Mouse (Mus musculus) right cerebral cortex, postnatal 36 days (tissue): ENCODE measurements at regions not wholly inside any gene's neighbourhood (a gene's known extent, or its start where the extent isn't known, plus 50 kb on each side); places are given as distances from the start of the nearest gene placed in this dataset.

ENCODE experiments used
- DNase-seq, 2 experiments: peaks; one replicate each; pipeline ENCODE4 v3.0.0; 2022; ENCODE audit warnings: low spot score in 2 of 2, mixed read lengths in 1 of 2

- DNase-seq = no peak
Observed at GRCm38 (mm10) chr12:69101965-69102364, 57.0 kb downstream of the Rps29 start.

DNA sequence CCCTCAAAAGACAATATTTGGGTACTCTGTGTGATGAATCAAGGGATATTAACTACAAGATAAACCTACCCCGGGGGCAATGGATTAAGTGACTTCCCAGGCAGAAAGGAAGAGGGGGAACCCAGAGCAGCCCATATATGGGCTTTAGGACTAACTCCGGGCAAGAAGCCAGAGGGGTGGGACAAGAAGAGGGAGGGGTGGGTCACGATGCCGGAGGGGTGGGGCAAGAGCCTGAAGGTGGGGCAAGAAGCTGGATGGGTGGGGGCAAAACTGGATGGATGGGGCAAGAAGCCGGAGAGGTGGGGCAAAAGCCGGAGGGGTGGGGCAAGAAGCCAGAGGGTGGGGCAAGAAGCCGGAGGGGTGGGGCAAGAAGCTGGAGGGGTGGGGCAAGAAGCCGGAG, 64.1 kb downstream of the Rps29 start:
- DNase-seq = no peak

GRCm38 (mm10) chr12:69093073-69093797, 65.8 kb downstream of the Rps29 start:
- no peak for DNase-seq

- peak in 1 of 2 experiments; percentile 8 for DNase-seq
Observed at GRCm38 (mm10) chr12:69087928-69088609, 70.9 kb downstream of the Rps29 start.

DNA sequence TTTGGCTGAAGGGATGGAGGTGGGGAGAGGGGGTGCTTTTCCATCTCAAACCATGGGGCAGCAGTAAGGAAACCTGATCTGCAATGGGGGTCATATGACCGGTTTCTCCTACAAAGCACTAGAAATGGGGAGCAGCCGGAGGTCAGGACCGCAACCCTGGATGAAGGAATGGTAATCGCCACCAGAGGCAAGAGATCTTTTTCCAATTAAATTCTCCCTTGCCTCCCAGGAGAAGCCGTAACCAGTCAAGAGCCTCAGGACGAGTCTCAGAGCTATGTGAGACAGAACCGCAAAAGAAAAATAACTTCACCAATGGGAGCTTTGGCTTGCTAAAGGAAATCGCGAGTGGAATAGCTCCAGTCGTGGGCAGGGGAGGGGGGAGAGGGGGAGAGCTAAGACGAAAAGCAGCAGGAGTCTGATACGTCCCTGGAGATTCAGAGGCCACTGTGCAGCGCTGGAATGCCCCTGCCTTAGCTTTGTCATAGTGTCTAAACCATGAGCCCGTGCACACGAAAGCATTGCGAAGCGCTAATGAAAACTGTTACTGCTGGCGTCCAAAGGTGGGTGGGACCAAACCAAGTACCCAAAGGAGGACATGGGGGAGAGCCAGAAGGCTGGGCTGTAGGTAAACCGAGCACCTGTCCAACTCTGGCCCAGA, 73.3 kb downstream of the Rps29 start:
- DNase-seq = no peak

GRCm38 (mm10) chr12:69084656-69085055, 74.3 kb downstream of the Rps29 start:
- DNase-seq = no peak

GRCm38 (mm10) chr12:69082051-69082450, 76.9 kb downstream of the Rps29 start:
- no peak for DNase-seq

GRCm38 (mm10) chr12:69039553-69039952, 119.4 kb downstream of the Rps29 start:
- no peak for DNase-seq

GRCm38 (mm10) chr12:69023594-69023993, 135.4 kb downstream of the Rps29 start:
- no peak for DNase-seq

DNA sequence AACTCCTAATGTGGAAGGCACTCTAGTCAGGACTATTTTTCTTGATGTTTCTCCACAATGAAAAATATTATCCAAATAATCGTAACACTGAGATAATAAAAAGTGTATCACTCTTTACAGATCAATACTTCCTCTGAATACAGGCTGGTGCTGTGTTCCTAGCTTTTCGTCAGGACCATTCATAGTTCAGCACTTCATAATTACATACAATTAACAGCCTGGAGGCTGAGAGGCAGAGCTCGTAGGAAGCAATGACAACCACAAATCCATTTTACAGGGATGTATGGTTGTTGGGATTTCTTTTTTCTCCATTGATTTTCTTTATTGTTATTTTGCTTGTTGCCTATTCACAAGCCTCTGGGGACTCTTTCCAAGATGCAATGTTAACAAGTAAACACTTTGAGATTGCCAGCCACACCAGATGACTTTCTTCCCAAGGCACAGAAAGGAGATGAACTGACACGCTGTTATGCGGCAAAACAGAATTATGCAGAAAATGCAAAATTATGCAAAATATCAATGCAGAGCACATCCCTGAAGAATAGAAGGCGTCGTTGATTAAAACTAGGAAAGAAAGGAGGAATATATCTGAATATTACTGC, 142.2 kb downstream of the Rps29 start:
- DNase-seq = no peak

- DNase-seq = no peak
Observed at GRCm38 (mm10) chr12:69005141-69005540, 153.8 kb downstream of the Rps29 start.

DNA sequence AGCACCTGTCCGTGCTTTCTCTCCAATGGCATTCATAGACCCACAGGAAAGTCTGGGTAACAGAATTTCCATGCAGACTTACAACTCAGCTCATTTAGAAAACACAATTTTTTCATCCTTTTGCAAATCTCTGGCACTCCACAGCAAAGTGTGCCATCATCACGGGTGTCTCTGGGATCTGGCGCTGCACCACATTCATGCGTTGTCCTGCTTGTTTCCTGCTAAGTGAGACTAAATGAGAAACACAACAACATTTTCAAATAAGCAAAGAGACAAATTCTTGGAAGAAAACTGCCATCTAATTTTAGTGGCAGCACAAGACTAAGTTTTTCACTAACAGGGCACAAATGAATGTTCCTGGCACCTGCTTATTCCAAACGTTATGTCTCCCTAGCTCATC, 156.9 kb downstream of the Rps29 start:
- DNase-seq = no peak

DNA sequence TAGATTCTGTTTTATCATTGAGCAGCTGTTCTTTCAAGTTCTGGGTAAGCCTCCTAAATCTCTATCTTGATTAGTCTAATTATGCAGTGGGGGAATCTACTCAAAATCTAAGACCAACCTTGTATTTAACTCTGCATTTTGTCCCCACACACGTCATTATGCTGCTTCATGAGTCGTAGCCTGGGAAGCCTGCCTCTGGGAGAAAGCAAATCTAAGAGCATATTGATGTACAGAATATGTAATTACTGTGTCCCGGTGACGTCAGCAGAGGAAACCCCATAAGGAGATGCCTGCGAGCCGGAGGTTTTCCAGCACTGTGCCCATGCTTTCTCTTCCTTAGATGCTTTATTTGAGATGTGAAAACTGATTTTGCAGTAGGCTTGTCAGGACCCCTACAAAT, 161.7 kb downstream of the Rps29 start:
- peak; percentile 3 to 38 for DNase-seq

- DNase-seq = no peak
Observed at GRCm38 (mm10) chr12:68996740-68997139, 162.2 kb downstream of the Rps29 start.

GRCm38 (mm10) chr12:68980640-68981039, 178.3 kb downstream of the Rps29 start:
- DNase-seq = no peak

DNA sequence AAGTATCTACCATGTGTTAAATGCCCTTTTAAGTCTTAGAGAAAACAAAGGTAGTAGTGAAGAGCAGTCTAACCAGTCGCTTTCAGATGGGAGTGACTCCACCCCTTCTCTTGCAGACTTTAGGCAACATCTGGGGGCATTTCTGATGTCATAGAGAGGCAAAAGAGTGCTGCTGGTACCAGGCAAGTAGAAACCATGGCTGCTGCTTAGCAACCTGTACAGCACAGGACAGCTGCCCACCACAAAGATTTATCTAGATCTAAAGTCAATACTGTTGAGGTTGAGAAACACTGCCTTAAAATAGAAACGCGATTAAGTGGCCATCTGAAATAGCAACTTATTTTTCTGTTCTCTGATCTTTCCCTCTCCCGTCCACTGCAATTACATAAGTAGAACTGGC, 178.8 kb downstream of the Rps29 start:
- DNase-seq = no peak

- DNase-seq = no peak
Observed at GRCm38 (mm10) chr12:68979232-68979631, 179.8 kb downstream of the Rps29 start.

GRCm38 (mm10) chr12:68977276-68977675, 181.7 kb downstream of the Rps29 start:
- DNase-seq = no peak

DNA sequence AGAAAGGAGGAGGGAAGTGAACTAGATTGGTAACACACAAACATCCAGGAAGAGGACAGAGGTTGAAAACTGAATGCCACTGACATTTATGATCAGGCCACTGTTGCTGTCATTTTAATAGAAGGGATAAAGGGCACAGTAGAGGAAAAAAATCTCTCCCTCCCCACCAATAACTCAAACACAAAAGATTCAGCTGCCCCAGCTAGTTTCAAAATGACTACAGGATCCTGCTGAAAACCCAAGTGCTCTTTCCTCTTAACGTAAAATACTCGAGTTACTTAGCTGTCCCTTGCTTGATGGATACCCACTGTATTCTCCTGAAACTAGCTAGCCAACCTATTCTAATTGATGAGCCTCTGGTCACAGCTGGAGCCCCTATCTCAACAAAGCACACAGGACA, 211.7 kb downstream of the Rps29 start:
- DNase-seq = no peak

DNA sequence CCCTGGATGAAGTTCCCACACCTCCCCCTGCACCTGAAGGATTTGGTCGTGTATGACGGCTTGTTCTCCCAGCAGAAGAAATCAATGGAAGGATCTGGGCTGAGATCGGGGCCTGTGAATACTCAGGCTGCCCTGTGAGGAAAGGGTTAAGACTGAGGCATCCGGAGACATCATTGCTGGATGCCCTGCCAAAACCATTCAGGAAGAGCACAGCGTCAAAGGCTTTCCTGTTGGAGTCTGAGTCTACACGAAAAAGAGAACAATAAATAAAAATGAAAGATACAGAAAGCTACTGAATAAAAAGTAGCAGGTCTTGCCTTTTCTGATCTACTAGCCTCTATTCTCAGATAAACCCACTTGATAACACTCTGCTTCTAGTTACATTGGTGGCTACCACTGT, 248.4 kb downstream of the Rps29 start:
- DNase-seq = no peak

- DNase-seq = no peak
Observed at GRCm38 (mm10) chr12:68904770-68905169, 254.2 kb downstream of the Rps29 start.

DNA sequence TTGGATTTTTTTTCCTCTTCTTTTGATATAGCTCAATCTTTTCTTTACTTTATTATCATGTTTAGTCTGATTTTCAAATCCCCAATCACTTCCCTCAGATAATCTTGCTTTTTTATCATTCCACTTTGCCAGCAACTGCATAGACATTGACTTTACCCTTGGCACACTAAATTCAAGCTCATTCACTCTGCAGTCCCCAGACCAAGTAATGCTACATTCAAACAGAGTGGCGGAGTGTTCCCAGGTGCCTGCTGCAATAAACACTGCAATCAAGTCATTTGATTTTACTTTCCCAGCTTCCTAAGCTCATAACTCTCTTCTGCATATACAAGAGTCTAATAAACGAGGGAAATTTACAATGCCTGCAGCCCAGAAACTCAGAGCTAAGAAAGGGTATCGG, 269.8 kb downstream of the Rps29 start:
- DNase-seq = no peak

DNA sequence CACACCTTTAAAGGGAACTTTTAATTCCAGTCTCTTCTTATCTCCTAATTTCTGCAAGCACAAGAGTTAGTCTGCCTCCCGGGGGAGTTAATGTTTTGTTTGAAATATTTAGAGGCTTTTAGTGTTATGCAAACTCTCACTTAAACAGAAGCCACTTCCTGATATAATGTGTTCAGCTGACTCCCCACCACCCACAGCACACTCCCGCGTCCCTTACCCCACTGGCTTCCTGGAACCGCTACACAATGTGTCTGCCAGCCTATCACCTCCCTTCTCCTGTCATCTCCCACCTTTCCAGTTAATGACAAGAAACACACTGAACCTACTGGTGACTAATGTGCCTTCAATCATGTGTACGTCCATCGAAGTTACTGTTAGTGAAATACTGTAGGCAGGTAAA, 276.5 kb downstream of the Rps29 start:
- DNase-seq = no peak
